Mouse (Mus musculus): ENCODE measurements at regions not wholly inside any gene's neighbourhood (a gene's known extent, or its start where the extent isn't known, plus 50 kb on each side); places are given as distances from the start of the nearest gene placed in this dataset.

- Histone ChIP-seq H3K27ac (no peak overlapping the region), H3K36me3 (no peaks in the 10 kb centered on the region), H3K27me3 (peaks cover 94% of the 10 kb centered on the region), H3K9ac (replicated peaks) (no peak overlapping the region), H3K4me1 (replicated peaks) (peaks cover 21% of the 10 kb centered on the region), H3K4me3 (replicated peaks) (peak overlapping the region; percentile 11; the same call in 1 of the 2 replicates), H3K4me2 (replicated peaks) (peak overlapping the region; percentile 37), H3K9me3 (no peaks in the 10 kb centered on the region)
- ATAC-seq, result peak; percentile 88
- WGBS, result 1% methylated on average over 23 of the region's 23 CpGs
These were observed 127.0 kb downstream of the Nkx6-1 start for GRCm38 (mm10) chr5:101537518-101538380.

GRCm38 (mm10) chr5:101535451-101535850 lies 129.3 kb downstream of the Nkx6-1 start:
- Histone ChIP-seq H3K36me3 (no peaks in the 10 kb centered on the region), H3K4me2 (replicated peaks) (no peak overlapping the region), H3K9ac (replicated peaks) (no peak overlapping the region), H3K9me3 (no peaks in the 10 kb centered on the region), H3K27ac (no peak overlapping the region), H3K27me3 (peaks cover 94% of the 10 kb centered on the region), H3K4me3 (replicated peaks) (no peak overlapping the region), H3K4me1 (replicated peaks) (peaks cover 21% of the 10 kb centered on the region)
- ATAC-seq, result no peak
- WGBS, result 76% methylated on average over 5 of the region's 5 CpGs

DNA sequence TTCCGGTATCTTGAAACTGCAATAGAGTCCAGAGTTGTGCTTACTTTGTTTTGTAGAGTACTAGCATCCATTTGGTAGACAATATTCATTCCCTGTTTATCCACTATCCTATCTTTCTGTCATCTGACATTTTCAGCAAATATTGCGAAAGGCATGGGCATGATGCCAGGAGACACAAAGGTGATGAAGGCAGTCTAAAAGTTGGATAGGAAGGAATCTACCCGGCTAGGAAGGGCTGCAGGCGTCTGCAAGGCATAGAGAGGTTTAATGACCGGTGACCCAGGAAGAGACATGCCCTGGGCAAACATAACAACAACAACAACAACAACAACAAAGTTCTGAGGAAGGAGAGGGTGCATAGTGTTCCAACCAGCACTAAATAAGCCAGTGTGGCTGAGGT lies 139.4 kb downstream of the Nkx6-1 start:
- Histone ChIP-seq H3K4me2 (replicated peaks) (no peak overlapping the region), H3K9me3 (no peaks in the 10 kb centered on the region), H3K4me1 (replicated peaks) (peaks cover 37% of the 10 kb centered on the region), H3K36me3 (no peaks in the 10 kb centered on the region), H3K4me3 (replicated peaks) (no peak overlapping the region), H3K27ac (no peak overlapping the region), H3K27me3 (peaks cover 100% of the 10 kb centered on the region), H3K9ac (replicated peaks) (no peak overlapping the region)
- 48% methylated on average over 5 of the region's 5 CpGs for WGBS
- ATAC-seq, result no peak

GRCm38 (mm10) chr5:101524670-101525069 lies 140.1 kb downstream of the Nkx6-1 start:
- 2% methylated on average over 4 of the region's 4 CpGs for WGBS
- Histone ChIP-seq H3K27ac (no peak overlapping the region), H3K9me3 (no peaks in the 10 kb centered on the region), H3K4me1 (replicated peaks) (peaks cover 38% of the 10 kb centered on the region), H3K36me3 (no peaks in the 10 kb centered on the region), H3K4me2 (replicated peaks) (no peak overlapping the region), H3K4me3 (replicated peaks) (no peak overlapping the region), H3K9ac (replicated peaks) (no peak overlapping the region), H3K27me3 (peaks cover 97% of the 10 kb centered on the region)
- ATAC-seq, result no peak; the same call in 1 of the 2 replicates

DNA sequence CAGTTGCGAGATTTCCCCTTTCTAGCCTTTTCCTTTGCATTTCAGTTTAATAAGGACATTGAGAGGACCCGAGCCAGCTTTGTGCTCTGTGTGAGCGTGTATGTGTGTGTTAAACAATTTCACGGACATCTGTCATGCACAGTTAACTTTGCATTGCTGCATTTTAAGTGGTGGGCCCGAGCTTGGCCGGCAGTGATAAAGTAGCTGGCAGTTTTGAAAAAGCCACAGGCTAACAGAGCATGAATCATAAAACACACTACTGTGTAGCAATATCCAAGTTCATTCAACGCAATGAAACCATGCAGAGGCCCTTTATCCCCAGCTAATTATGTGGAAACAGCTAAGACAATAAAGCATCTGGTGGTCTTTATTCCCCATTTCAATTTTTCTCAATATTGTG lies 140.9 kb downstream of the Nkx6-1 start:
- Histone ChIP-seq H3K4me3 (replicated peaks) (no peak overlapping the region), H3K36me3 (no peaks in the 10 kb centered on the region), H3K4me2 (replicated peaks) (0 out of 2 replicates have a peak overlapping the region, but pooled peaks have one; percentile 0), H3K27me3 (peaks cover 97% of the 10 kb centered on the region), H3K9me3 (no peaks in the 10 kb centered on the region), H3K4me1 (replicated peaks) (peaks cover 42% of the 10 kb centered on the region), H3K9ac (replicated peaks) (no peak overlapping the region), H3K27ac (no peak overlapping the region)
- WGBS, result 5% methylated on average over 7 of the region's 7 CpGs
- ATAC-seq, result peak; percentile 53; the same call in 1 of the 2 replicates

- Histone ChIP-seq H3K36me3 (no peaks in the 10 kb centered on the region), H3K4me2 (replicated peaks) (0 out of 2 replicates have a peak overlapping the region, but pooled peaks have one; percentile 0), H3K27me3 (peaks cover 96% of the 10 kb centered on the region), H3K9ac (replicated peaks) (no peak overlapping the region), H3K9me3 (no peaks in the 10 kb centered on the region), H3K4me1 (replicated peaks) (peaks cover 42% of the 10 kb centered on the region), H3K27ac (no peak overlapping the region), H3K4me3 (replicated peaks) (no peak overlapping the region)
- WGBS, result 11% methylated on average over 6 of the region's 7 CpGs
- no peak for ATAC-seq
These were observed 141.3 kb downstream of the Nkx6-1 start for GRCm38 (mm10) chr5:101523490-101523889.

DNA sequence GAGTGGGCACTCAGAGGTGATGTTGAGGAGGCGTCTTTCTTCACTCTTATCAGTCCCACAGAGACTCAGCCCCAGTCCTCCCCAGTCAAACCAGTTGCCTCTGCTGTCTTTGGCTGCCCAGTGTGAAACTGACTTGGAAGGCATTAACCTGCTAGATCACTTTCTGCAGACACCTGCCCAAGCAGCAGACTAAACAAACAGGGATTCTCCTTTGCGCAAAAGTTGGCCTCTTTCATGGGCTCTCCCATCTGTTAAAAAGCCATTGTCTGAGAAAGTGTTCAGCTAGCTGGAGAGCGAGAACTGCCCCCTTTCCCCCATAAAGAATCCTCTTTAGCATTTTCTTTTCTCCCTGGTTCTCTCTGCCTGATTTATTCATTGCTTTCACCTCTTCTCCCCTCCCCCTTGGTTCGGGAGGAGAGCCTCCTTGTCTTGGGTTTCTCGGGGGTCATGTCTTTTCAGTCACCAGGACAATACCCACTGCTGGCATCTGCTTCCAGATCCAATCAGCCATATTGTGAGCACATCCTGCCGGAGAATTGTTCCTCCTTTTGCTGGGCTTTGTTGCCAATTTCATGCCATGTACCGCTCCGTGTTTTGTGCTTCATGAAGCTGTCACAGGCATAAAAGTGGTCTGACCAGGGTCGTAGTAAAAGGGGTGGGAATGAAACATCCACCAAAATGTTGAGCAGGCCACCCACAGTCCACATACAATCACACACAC lies 143.7 kb downstream of the Nkx6-1 start:
- 3% methylated on average over 9 of the region's 9 CpGs for WGBS
- ATAC-seq, result peak; percentile 64
- Histone ChIP-seq H3K4me3 (replicated peaks) (no peak overlapping the region), H3K4me2 (replicated peaks) (no peak overlapping the region), H3K4me1 (replicated peaks) (peaks cover 42% of the 10 kb centered on the region), H3K27ac (no peak overlapping the region), H3K9me3 (no peaks in the 10 kb centered on the region), H3K27me3 (peaks cover 93% of the 10 kb centered on the region), H3K36me3 (no peaks in the 10 kb centered on the region), H3K9ac (replicated peaks) (no peak overlapping the region)

DNA sequence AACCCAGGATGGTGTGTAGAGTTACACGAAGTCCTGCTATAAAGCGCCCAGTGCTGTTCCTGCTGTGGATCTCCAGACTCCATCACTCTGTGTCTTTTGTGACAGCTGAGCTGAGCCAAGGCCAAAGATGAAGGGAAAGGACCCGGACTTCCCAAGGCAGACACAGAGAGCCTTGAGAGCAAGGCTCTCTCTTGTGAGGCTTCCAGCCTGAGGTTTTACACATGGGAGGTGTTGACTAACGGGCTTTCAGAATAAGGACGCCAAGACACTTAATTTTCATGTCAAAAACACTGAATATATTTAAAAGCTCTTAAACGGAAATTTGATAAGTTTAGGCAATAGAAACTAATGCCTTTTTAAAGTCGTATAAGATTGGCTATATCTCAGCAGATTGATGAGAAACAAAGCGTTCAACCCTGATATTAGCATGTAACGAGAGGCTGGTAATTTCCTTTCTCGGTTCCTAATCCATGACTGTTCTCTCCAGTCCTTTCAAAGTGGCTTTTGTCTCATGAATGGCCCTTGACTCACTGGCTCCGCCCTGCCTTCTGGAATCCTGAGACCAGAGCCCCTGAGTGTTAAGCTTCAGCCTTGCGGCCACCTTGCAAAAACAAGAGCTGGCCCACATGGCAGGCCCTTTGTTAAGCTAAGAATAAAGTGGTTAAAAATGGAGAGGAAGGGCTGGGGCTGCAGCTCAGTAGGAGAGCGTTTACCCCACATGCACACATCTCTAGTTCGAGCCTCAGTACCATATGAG lies 145.8 kb downstream of the Nkx6-1 start:
- H3K9ac ChIP-seq (replicated peaks), result no peak overlapping the region
- no peak overlapping the region for H3K4me2 ChIP-seq (replicated peaks)
- ATAC-seq, result peak; percentile 31; the same call in 1 of the 2 replicates
- no peak overlapping the region for H3K27ac ChIP-seq
- H3K36me3 ChIP-seq, result no peaks in the 10 kb centered on the region
- H3K9me3 ChIP-seq, result no peaks in the 10 kb centered on the region
- no peak overlapping the region for H3K4me3 ChIP-seq (replicated peaks)
- H3K27me3 ChIP-seq, result peaks cover 92% of the 10 kb centered on the region
- H3K4me1 ChIP-seq (replicated peaks), result peaks cover 26% of the 10 kb centered on the region
- WGBS, result 12% methylated on average over 14 of the region's 14 CpGs

DNA sequence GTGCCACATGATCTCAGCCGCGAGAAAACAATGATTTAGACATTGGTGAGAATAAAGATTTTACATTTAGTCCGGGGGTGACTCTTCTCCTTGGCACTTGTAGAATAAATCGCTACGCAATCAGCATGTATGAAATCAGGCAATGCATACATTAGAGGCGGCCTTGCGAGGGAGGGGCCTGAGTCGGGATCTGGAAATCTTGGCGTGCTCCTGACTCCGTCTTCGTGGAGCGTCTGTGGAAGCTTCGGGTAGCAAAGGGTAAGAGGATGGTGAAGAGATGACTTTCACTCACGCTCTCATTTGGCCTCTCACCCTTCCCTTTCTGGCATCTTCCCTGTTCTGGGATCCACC lies 167.1 kb downstream of the Nkx6-1 start:
- 90% methylated on average over 14 of the region's 14 CpGs for WGBS
- Histone ChIP-seq H3K27me3 (peaks cover 72% of the 10 kb centered on the region), H3K9ac (replicated peaks) (no peak overlapping the region), H3K27ac (no peak overlapping the region), H3K36me3 (no peaks in the 10 kb centered on the region), H3K4me3 (replicated peaks) (no peak overlapping the region), H3K4me2 (replicated peaks) (no peak overlapping the region), H3K9me3 (no peaks in the 10 kb centered on the region), H3K4me1 (replicated peaks) (peaks cover 8% of the 10 kb centered on the region)
- ATAC-seq, result no peak

DNA sequence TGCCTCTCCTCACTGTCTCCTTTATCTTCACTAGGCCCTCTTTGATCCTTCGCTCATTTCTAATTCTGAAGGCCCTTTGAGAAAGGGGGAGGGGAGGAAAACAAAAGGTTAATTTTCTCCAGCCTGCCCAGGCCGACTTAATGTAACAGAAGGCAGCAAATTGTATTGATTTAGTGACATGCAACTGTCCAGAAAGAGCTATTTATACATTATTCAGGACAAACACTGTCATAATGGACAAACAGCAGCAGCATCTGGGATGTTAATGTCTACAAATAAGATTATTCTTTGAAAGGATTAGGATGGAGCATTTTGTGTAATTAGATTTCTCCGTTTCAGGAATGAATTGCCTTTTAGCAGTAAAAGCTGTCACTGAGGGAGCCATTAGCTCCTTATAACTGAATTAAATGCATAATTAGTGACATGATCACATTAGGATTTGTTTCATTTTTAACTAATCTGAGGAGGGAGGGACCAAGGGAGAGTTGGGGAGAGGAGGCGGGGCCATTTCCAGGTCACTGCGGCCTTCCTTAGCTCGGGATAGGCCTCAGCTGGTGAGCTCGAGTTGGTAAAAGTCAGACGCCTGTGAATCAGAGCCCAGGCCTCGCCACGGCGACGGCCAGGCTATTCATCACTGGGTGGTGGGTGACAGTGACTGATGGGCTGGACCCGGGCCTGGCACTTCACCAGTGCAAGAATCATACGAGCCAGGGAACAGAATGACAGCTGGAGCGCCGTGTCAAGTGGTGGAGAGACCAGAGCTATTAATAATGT lies 167.7 kb downstream of the Nkx6-1 start:
- WGBS, result 51% methylated on average over 16 of the region's 16 CpGs
- H3K4me3 ChIP-seq (replicated peaks), result no peak overlapping the region
- no peaks in the 10 kb centered on the region for H3K36me3 ChIP-seq
- peaks cover 8% of the 10 kb centered on the region for H3K4me1 ChIP-seq (replicated peaks)
- no peak overlapping the region for H3K4me2 ChIP-seq (replicated peaks)
- no peaks in the 10 kb centered on the region for H3K9me3 ChIP-seq
- no peak overlapping the region for H3K27ac ChIP-seq
- peaks cover 72% of the 10 kb centered on the region for H3K27me3 ChIP-seq
- no peak overlapping the region for H3K9ac ChIP-seq (replicated peaks)
- peak; percentile 67 for ATAC-seq

- ATAC-seq, result no peak
- Histone ChIP-seq H3K9ac (replicated peaks) (no peak overlapping the region), H3K9me3 (no peaks in the 10 kb centered on the region), H3K4me2 (replicated peaks) (no peak overlapping the region), H3K36me3 (no peaks in the 10 kb centered on the region), H3K27me3 (peaks cover 71% of the 10 kb centered on the region), H3K4me1 (replicated peaks) (peaks cover 8% of the 10 kb centered on the region), H3K27ac (no peak overlapping the region), H3K4me3 (replicated peaks) (no peak overlapping the region)
- WGBS, result 96% methylated on average over 9 of the region's 9 CpGs
These were observed 168.6 kb downstream of the Nkx6-1 start for GRCm38 (mm10) chr5:101496161-101496560.

Data from midbrain, embryonic 13.5 days (tissue).